Mouse (Mus musculus): Measurements from ENCODE around the gene Akap1.

Akap1 gene

GRCm38 (mm10) chr11:88786816-88787215, 77.6 kb downstream of the Akap1 start:
- DNase-seq (ENCODE audit: inconsistent ontology term) = no peak

GRCm38 (mm10) chr11:88783525-88783924, 80.9 kb downstream of the Akap1 start:
- DNase-seq (ENCODE audit: inconsistent ontology term) = no peak

- DNase-seq (ENCODE audit: inconsistent ontology term) = no peak
Measured at GRCm38 (mm10) chr11:88782531-88782930, 81.9 kb downstream of the Akap1 start.
